Mouse (Mus musculus): Measurements from ENCODE around the gene Vmn2r28. TPM values are rescaled to one million over a fixed set of nuclear protein-coding genes. Genes with fewer than 3 reads are reported as not detected.
"Not testable (repeated sequence)": the region's sequence is repeated elsewhere in the genome, so short reads cannot be mapped to it uniquely, and the experiment has no call there.

Vmn2r28 gene
- not detected in 2 replicates for polyA plus RNA-seq (2012; ENCODE audit: insufficient read depth, insufficient read length, missing spikeins)

DNA sequence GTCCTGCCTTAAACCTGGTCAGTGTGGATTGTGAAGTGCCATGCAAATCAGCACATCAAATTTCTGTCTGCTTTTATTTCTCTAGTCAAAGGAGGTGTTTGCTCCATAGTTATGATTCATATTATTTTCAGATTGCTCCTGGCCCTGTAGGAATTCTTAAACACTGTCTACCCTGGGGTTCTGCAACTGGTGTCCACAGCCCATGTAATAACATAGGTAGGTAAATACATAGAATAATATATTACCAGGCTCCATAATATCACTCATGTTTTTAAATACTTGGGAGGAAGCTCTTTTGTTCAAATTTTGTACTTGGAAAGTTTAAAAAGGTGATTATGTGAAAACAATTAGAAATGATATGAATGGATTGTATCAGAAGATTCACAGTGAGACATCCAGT lies at the start of gene Vmn2r28:
TSS of gene Vmn2r28 (minus strand) at position 101 of the 400 bp plus-strand sequence.
- H3K4me1 ChIP-seq (ENCODE audit: control insufficient read depth, insufficient read depth, insufficient read length, low read length); H3K4me3 ChIP-seq (ENCODE audit: insufficient read depth, low read depth, low read length): not testable (repeated sequence)

DNA sequence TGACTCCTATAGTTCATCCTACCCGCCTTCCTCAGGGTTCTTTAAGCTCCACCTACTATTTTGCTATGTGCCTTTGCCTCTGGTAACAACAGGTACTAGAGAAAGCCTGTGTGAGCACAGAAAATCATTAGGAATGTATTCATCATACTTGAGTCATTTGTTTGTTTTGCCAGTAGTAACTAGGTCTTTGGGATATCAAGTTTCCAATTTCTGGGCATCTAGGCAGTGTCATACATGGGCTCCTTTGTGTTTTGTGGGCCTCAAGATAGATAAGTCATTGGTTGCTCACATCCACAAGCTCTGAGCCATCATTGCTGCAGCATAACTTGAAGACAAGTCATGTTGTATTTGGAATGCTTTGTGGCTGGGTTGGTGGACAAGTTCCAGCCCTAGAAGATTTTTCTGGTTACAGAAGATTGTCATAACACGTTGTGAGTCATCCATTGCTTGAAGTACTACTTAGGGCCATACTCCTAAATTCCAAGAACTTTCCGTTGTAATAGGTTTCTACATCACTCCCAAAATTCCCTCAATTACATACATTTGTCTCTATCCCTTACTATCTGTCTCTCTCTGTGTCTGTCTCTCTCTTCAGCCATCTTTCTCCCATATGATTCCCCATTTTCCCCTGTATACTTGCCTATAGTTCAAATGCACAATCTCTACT lies 47.1 kb upstream of the Vmn2r28 start:
- H3K4me1 ChIP-seq (ENCODE audit: control insufficient read depth, insufficient read depth, insufficient read length, low read length); H3K27ac ChIP-seq (replicated peaks; ENCODE audit: low read depth, low read length); H3K4me3 ChIP-seq (ENCODE audit: insufficient read depth, low read depth, low read length): not testable (repeated sequence)

More for the DNA sequence above, at the start of gene Vmn2r28:
- H3K27ac ChIP-seq (replicated peaks; ENCODE audit: low read depth, low read length), result not testable (repeated sequence)

DNA sequence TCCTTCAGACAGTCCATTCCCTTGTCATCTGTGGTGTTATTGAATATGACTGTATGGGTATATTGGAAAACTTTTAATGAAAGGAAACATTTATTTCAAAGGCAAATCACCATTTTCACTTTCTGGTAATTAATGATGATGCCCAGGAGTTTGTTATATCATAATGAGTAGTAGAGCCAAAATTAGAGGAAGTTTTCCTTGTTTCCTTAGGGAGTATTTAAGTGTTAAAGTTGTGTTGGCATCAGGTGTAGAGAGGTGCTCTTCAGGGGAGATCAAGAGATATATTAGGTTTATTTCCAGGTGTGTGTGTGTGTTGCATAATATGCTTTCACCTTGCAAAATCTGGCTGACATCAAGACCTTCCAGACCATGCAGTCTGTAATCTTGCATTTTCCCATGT lies 37.1 kb downstream of the Vmn2r28 start, which contains the start of gene Vmn1r59:
TSS of gene Vmn1r59 (minus strand) at position 101 of the 400 bp plus-strand sequence.
- Histone ChIP-seq H3K4me3 (ENCODE audit: insufficient read depth, low read depth, low read length) (no peak within 1 kb of the TSS), H3K27ac (replicated peaks; ENCODE audit: low read depth, low read length) (no peak within 1 kb of the TSS)

DNA sequence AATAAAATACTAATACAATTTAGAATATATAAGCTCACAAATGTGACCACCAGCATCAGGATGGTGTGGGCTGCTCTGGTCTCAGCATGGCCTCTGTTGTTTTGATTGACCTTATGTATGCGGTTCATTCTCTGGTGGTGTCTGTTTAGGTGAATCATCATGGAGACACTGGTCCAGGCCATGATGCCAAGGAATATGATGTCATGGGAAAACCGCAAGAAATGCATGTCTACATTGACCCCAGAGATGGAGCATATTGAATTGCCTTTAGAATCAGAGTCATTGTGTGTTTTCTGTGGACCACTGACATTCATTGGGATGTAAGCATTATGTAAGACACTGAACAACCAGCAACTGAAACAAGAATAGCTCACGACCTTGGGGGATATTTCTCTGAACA lies 39.7 kb downstream of the Vmn2r28 start:
- not testable (repeated sequence) for H3K4me1 ChIP-seq (ENCODE audit: control insufficient read depth, insufficient read depth, insufficient read length, low read length)

More for the DNA sequence above, 37.1 kb downstream of the Vmn2r28 start, which contains the start of gene Vmn1r59:
- H3K4me1 ChIP-seq (ENCODE audit: control insufficient read depth, insufficient read depth, insufficient read length, low read length), result no peaks in the 10 kb centered on the region

DNA sequence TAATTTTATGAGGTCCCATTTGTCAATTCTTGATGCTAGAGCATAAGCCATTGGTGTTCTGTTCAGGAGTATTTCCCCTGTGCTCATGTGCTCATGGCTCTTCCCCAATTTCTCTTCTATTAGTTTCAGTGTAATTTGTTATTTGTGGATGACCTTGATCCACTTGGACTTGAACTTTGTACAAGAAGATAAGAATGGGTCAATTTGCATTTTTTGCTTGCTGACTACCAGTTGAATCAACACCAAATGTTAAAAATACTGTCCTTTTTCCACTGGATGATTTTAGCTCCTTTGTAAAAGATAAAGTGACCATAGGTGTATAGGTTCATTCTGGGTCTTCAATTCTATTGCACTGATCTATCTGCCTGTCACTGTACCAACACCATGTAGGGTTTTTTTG lies 45.1 kb downstream of the Vmn2r28 start:
- Histone ChIP-seq H3K4me3 (ENCODE audit: insufficient read depth, low read depth, low read length) (no peak overlapping the region), H3K27ac (replicated peaks; ENCODE audit: low read depth, low read length) (no peak overlapping the region), H3K4me1 (ENCODE audit: control insufficient read depth, insufficient read depth, insufficient read length, low read length) (no peaks in the 10 kb centered on the region)

More for the DNA sequence above, 39.7 kb downstream of the Vmn2r28 start:
- not testable (repeated sequence) for H3K4me3 ChIP-seq (ENCODE audit: insufficient read depth, low read depth, low read length); H3K27ac ChIP-seq (replicated peaks; ENCODE audit: low read depth, low read length)

Other genes with a start within 250 kb of the Vmn2r28 start
- not detected in 2 replicates for gene Gm5065, start 143.4 kb downstream of the Vmn2r28 start, polyA plus RNA-seq (2012; ENCODE audit: insufficient read depth, insufficient read length, missing spikeins)
- gene Nlrp2, start 142.9 kb downstream of the Vmn2r28 start, polyA plus RNA-seq (2012; ENCODE audit: insufficient read depth, insufficient read length, missing spikeins), result not detected in 2 replicates
- gene Vmn1r58, start 80.6 kb downstream of the Vmn2r28 start, polyA plus RNA-seq (2012; ENCODE audit: insufficient read depth, insufficient read length, missing spikeins), result not detected in 2 replicates
- gene Vmn1r59, start 37.2 kb downstream of the Vmn2r28 start, polyA plus RNA-seq (2012; ENCODE audit: insufficient read depth, insufficient read length, missing spikeins), result not detected in 2 replicates
- gene Vmn1r60, start 53.4 kb upstream of the Vmn2r28 start, polyA plus RNA-seq (2012; ENCODE audit: insufficient read depth, insufficient read length, missing spikeins), result not detected in 2 replicates
- gene Vmn1r61, start 119.3 kb upstream of the Vmn2r28 start, polyA plus RNA-seq (2012; ENCODE audit: insufficient read depth, insufficient read length, missing spikeins), result not detected in 2 replicates
- not detected in 2 replicates for gene Vmn1r62, start 179.7 kb upstream of the Vmn2r28 start, polyA plus RNA-seq (2012; ENCODE audit: insufficient read depth, insufficient read length, missing spikeins)

All from brown adipose tissue, adult 24 weeks (tissue).